Mouse (Mus musculus) liver, embryonic 14.5 days (tissue): ENCODE results near the gene Pomgnt2.

Experiments used
- CTCF ChIP-seq: IDR thresholded peaks from 2 replicates; pipeline ENCODE4 v1.5.1; 2016; ENCODE audit warnings: antibody characterized with exemption, low read depth, control low read depth
- EP300 ChIP-seq: IDR thresholded peaks from 2 replicates; pipeline ENCODE4 v1.6.1; 2016; ENCODE audit warnings: antibody characterized with exemption, low read depth

DNA sequence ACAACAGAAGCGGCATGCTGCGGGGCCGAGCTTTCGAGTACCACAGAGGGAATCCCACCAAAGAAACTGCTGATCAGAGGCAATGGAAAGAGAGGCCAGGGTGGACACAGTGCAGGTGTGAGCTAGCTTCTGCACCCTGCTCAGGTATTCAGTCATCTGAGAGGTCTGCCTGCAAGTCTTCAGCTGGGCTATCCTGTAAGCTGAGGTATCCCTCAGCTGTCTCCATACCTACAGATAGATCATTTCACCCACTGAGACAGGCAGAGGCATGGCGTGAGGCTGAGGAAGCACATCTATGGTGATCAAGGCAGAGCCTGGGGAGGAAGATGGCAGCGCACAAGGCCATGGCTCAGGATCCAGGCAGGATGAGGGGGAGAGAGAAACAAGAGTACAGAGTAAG lies 27.5 kb upstream of the Pomgnt2 start:
- no peak for TF ChIP-seq CTCF
- TF ChIP-seq EP300 = no peak
